Mouse (Mus musculus): ENCODE results near the gene Klhl10.

Gene Klhl10

GRCm38 (mm10) chr11:100441797-100442196 lies at the start of gene Klhl10, which contains the start of gene Nt5c3b:
Gene Klhl10, plus strand, starts transcription at chr11:100441917.
Gene Nt5c3b, minus strand, starts transcription at chr11:100441808.
- DNase-seq, result no peak

GRCm38 (mm10) chr11:100392958-100393357 lies 48.8 kb upstream of the Klhl10 start:
- DNase-seq, result peak; percentile 63

GRCm38 (mm10) chr11:100393733-100394132 lies 48.0 kb upstream of the Klhl10 start:
- DNase-seq, result peak; percentile 76

GRCm38 (mm10) chr11:100394353-100395074 lies 47.2 kb upstream of the Klhl10 start:
- peak; percentile 70 for DNase-seq

GRCm38 (mm10) chr11:100395200-100395599 lies 46.5 kb upstream of the Klhl10 start:
- peak; percentile 90 for DNase-seq

GRCm38 (mm10) chr11:100395861-100396631 lies 45.7 kb upstream of the Klhl10 start:
- peak; percentile 84 for DNase-seq

GRCm38 (mm10) chr11:100396886-100397599 lies 44.7 kb upstream of the Klhl10 start:
- peak; percentile 83 for DNase-seq

- peak; percentile 100 for DNase-seq
Measured at GRCm38 (mm10) chr11:100397600-100398389, 43.9 kb upstream of the Klhl10 start, which contains the start of gene Jup. Gene Jup, minus strand, starts transcription at chr11:100397763.

GRCm38 (mm10) chr11:100398517-100398916 lies 43.2 kb upstream of the Klhl10 start:
- DNase-seq, result peak; percentile 63

- DNase-seq, result no peak
Measured at GRCm38 (mm10) chr11:100399320-100399719, 42.4 kb upstream of the Klhl10 start.

GRCm38 (mm10) chr11:100399727-100400538 lies 41.8 kb upstream of the Klhl10 start:
- DNase-seq, result peak; percentile 61

GRCm38 (mm10) chr11:100400842-100401241 lies 40.9 kb upstream of the Klhl10 start:
- DNase-seq, result peak; percentile 42

- DNase-seq, result peak; percentile 50
Measured at GRCm38 (mm10) chr11:100402240-100402639, 39.5 kb upstream of the Klhl10 start.

GRCm38 (mm10) chr11:100402682-100403081 lies 39.0 kb upstream of the Klhl10 start:
- peak; percentile 44 for DNase-seq

- peak; percentile 42 for DNase-seq
Measured at GRCm38 (mm10) chr11:100403445-100404134, 38.1 kb upstream of the Klhl10 start.

GRCm38 (mm10) chr11:100404456-100405074 lies 37.2 kb upstream of the Klhl10 start:
- peak; percentile 57 for DNase-seq

GRCm38 (mm10) chr11:100406273-100406672 lies 35.4 kb upstream of the Klhl10 start:
- DNase-seq, result peak; percentile 67

GRCm38 (mm10) chr11:100406995-100407705 lies 34.6 kb upstream of the Klhl10 start:
- peak; percentile 98 for DNase-seq

GRCm38 (mm10) chr11:100408076-100408834 lies 33.5 kb upstream of the Klhl10 start:
- DNase-seq, result peak; percentile 90
